Mouse (Mus musculus): ENCODE measurements around the gene Naa35. TPM values are rescaled to one million over a fixed set of nuclear protein-coding genes. Genes with fewer than 3 reads are reported as not detected.

Naa35 gene
- polyA plus RNA-seq, 1 experiment from 2014 or later = 120 TPM

DNA sequence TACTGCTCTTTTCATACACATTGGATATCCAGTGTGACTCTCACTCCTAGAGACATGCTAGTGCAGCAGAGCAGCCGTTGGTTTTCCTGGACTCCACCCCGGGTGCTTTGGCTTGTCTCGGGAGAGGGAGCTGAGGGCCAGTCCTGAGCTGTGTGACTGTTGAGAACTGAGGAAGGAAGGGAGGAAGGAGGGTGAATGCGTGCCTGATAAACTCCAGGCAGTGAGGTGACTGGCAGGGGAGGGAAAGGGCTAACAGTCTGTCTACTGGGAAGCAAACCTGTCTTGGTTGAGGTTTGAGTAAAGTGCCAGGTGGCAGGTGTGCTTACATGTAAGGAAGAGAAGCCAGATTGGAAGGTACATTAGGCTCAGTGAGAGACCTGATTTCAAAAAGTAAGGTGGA, 28.8 kb downstream of the Naa35 start:
- no peaks in the 10 kb centered on the region for H3K27me3 ChIP-seq (ENCODE audit: control insufficient read depth, insufficient read depth, low read length)
- no peaks in the 10 kb centered on the region for H3K9me3 ChIP-seq (ENCODE audit: control insufficient read depth, low read length)
- H3K27ac ChIP-seq (ENCODE audit: low read depth, low read length) = no peak overlapping the region
- no peak overlapping the region for H3K4me2 ChIP-seq (replicated peaks; ENCODE audit: low read depth, low read length)
- peaks cover 17% of the 10 kb centered on the region; the same call in 1 of the 2 replicates for H3K36me3 ChIP-seq (ENCODE audit: control insufficient read depth, insufficient read depth, low read length)
- ATAC-seq (ENCODE audit: low FRiP score) (no peak), DNase-seq (ENCODE audit: low spot score) (no peak)
- H3K4me3 ChIP-seq (ENCODE audit: low read depth, low read length) = no peak overlapping the region
- no peak overlapping the region for H3K9ac ChIP-seq (ENCODE audit: low read depth, low read length)
- 90% methylated on average over 4 of the region's 4 CpGs for WGBS
- no peaks in the 10 kb centered on the region for H3K4me1 ChIP-seq (replicated peaks; ENCODE audit: control insufficient read depth, insufficient read depth, low read length)

DNA sequence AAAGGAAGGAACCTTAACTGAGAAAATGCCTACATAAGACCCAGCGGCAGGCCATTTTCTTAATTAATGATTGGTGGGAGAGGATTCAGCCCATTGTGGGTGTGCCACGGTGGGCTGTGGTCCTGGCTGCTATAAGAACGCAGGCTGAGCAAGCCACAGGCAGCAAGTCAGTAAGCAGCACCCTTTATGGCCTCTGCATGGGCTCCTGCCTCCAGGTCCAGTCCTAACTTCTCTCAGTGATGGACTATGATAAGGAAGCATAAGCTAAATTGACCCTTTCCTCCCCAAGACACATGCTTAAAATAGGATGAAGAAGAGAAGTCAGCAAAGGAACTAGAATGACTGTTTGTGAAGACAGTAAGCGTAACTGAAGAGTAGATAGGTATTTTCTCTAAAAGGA, 30.1 kb downstream of the Naa35 start:
- no peaks in the 10 kb centered on the region for H3K9me3 ChIP-seq (ENCODE audit: control insufficient read depth, low read length)
- 86% methylated on average over 4 of the region's 4 CpGs for WGBS
- DNase-seq (ENCODE audit: low spot score) (no peak), ATAC-seq (ENCODE audit: low FRiP score) (no peak)
- no peaks in the 10 kb centered on the region for H3K27me3 ChIP-seq (ENCODE audit: control insufficient read depth, insufficient read depth, low read length)
- H3K27ac ChIP-seq (ENCODE audit: low read depth, low read length) = no peak overlapping the region
- no peak overlapping the region for H3K4me3 ChIP-seq (ENCODE audit: low read depth, low read length)
- no peak overlapping the region for H3K4me2 ChIP-seq (replicated peaks; ENCODE audit: low read depth, low read length)
- H3K9ac ChIP-seq (ENCODE audit: low read depth, low read length) = no peak overlapping the region
- H3K4me1 ChIP-seq (replicated peaks; ENCODE audit: control insufficient read depth, insufficient read depth, low read length) = no peaks in the 10 kb centered on the region
- H3K36me3 ChIP-seq (ENCODE audit: control insufficient read depth, insufficient read depth, low read length) = peaks cover 16% of the 10 kb centered on the region; the same call in 1 of the 2 replicates

DNA sequence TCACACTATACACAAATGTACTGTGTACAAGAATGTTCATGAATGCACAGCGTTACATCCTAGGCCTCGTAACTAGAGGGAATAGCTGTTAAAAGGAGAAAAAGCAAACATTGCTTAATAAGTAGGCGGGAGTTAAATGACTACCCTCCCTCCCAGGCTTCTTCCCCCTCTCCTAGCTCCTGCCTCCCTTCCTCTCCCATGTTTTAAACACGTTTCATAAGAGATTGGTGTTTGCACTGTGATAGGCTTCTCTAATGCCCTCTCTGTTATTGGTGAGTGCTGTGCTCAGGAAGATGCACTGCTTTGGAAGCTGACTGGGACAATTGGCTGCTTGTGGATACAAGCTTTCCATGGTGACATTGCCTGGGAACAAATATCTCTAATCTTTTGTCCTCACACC, 30.5 kb downstream of the Naa35 start:
- 84% methylated on average over 4 of the region's 4 CpGs for WGBS

DNA sequence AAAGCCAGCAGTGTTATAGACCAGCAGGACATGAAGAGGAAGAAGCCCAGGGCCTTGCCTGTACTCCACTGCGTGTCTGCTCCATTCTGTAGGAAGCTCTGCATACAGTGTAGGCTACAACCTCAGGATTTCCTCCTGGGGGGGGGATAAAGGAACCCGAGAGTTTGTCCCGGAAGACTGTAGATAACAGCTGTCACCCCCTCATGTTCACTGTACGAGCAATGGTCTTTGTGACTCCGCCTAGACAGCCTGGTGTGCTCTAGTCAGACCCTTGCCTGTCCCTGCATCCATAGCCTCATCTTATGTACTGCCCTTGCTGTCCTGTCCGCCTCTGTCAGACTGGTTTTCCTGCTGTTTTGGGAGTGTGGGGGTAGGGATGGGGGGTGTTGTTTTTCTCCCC, 33.4 kb downstream of the Naa35 start:
- 92% methylated on average over 6 of the region's 6 CpGs for WGBS
- H3K9me3 ChIP-seq (ENCODE audit: control insufficient read depth, low read length) = no peaks in the 10 kb centered on the region
- no peak overlapping the region for H3K27ac ChIP-seq (ENCODE audit: low read depth, low read length)
- H3K9ac ChIP-seq (ENCODE audit: low read depth, low read length) = no peak overlapping the region
- no peak for DNase-seq (ENCODE audit: low spot score)
- no peaks in the 10 kb centered on the region for H3K4me1 ChIP-seq (replicated peaks; ENCODE audit: control insufficient read depth, insufficient read depth, low read length)
- H3K27me3 ChIP-seq (ENCODE audit: control insufficient read depth, insufficient read depth, low read length) = no peaks in the 10 kb centered on the region
- H3K36me3 ChIP-seq (ENCODE audit: control insufficient read depth, insufficient read depth, low read length) = peaks cover 14% of the 10 kb centered on the region; the same call in 1 of the 2 replicates
- H3K4me2 ChIP-seq (replicated peaks; ENCODE audit: low read depth, low read length) = no peak overlapping the region
- no peak overlapping the region for H3K4me3 ChIP-seq (ENCODE audit: low read depth, low read length)
- no peak for ATAC-seq (ENCODE audit: low FRiP score)

More for the DNA sequence above, 30.5 kb downstream of the Naa35 start:
- Histone ChIP-seq H3K36me3 (ENCODE audit: control insufficient read depth, insufficient read depth, low read length) (peaks cover 16% of the 10 kb centered on the region; the same call in 1 of the 2 replicates), H3K27me3 (ENCODE audit: control insufficient read depth, insufficient read depth, low read length) (no peaks in the 10 kb centered on the region), H3K27ac (ENCODE audit: low read depth, low read length) (no peak overlapping the region), H3K4me1 (replicated peaks; ENCODE audit: control insufficient read depth, insufficient read depth, low read length) (no peaks in the 10 kb centered on the region), H3K9ac (ENCODE audit: low read depth, low read length) (no peak overlapping the region), H3K9me3 (ENCODE audit: control insufficient read depth, low read length) (no peaks in the 10 kb centered on the region), H3K4me3 (ENCODE audit: low read depth, low read length) (no peak overlapping the region), H3K4me2 (replicated peaks; ENCODE audit: low read depth, low read length) (no peak overlapping the region)
- ATAC-seq (ENCODE audit: low FRiP score) (no peak), DNase-seq (ENCODE audit: low spot score) (no peak)

DNA sequence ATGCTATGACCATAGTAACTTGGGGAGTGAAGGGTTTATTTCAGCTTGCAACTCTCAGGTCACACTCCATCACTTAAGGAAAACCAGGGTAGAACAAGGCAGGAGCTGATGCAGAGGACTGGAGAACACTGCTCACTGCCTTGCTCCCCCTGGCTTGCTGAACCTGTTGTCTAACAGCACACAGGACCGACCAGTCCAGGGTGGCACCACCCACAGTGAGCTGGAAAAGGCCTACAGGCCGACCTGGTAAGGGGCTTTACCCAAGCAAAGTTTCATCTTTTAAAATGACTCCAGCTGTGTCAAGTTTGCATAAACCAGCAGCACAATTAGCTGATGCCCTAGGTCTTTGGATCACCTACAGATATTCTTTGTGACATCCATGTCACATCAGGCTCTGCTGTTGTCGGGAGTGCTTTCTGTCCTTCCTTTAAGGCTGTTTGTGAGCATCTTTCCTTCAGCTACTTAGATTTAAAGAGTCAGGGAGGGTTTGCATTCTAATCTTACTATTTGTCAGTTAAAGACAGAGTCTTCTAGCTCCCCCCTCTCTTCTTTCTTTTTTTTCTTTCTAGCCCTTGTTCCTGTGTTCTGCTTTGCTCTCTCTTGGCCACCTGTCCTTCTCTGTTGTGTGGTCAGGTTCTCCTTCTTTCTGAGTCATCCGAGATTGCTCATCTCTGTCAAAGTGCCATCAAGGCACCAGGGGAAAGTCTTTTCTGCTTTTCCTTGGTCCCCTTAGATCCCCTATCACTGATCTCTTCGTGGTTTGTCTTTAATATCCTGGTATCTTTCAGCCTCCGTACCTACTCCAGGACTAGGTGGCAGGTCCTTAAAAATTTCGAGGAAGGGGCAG, 36.8 kb downstream of the Naa35 start:
- no peaks in the 10 kb centered on the region for H3K4me1 ChIP-seq (replicated peaks; ENCODE audit: control insufficient read depth, insufficient read depth, low read length)
- no peak for DNase-seq (ENCODE audit: low spot score)
- H3K27me3 ChIP-seq (ENCODE audit: control insufficient read depth, insufficient read depth, low read length) = no peaks in the 10 kb centered on the region
- no peak overlapping the region for H3K4me2 ChIP-seq (replicated peaks; ENCODE audit: low read depth, low read length)
- H3K9ac ChIP-seq (ENCODE audit: low read depth, low read length) = no peak overlapping the region
- no peak overlapping the region for H3K4me3 ChIP-seq (ENCODE audit: low read depth, low read length)
- ATAC-seq (ENCODE audit: low FRiP score) = no peak
- 88% methylated on average over 7 of the region's 7 CpGs for WGBS
- H3K36me3 ChIP-seq (ENCODE audit: control insufficient read depth, insufficient read depth, low read length) = 0 out of 2 replicates have a peak, but pooled peaks cover 9% of the 10 kb centered on the region
- H3K9me3 ChIP-seq (ENCODE audit: control insufficient read depth, low read length) = no peaks in the 10 kb centered on the region
- H3K27ac ChIP-seq (ENCODE audit: low read depth, low read length) = no peak overlapping the region

DNA sequence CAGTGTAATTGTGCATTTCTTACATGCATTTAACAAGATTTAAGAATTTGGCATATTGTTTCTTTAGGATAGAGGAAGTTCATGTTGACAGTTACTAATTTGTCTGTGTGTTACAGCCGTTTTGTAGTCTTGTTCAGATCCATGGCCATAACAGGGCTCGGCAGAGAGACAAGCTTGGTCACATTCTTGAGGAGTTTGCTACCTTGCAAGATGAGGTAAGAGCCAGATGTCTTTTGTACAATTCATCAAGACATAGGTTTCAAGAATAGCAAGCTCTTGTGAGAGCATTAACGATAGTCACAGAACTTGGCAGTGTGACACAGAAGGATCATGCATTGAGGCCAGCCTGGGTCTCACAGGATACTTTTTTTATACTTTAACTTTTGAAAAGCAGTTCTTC, 39.3 kb downstream of the Naa35 start:
- Histone ChIP-seq H3K4me3 (ENCODE audit: low read depth, low read length) (no peak overlapping the region), H3K9ac (ENCODE audit: low read depth, low read length) (no peak overlapping the region), H3K4me2 (replicated peaks; ENCODE audit: low read depth, low read length) (no peak overlapping the region), H3K27me3 (ENCODE audit: control insufficient read depth, insufficient read depth, low read length) (no peaks in the 10 kb centered on the region), H3K27ac (ENCODE audit: low read depth, low read length) (no peak overlapping the region), H3K4me1 (replicated peaks; ENCODE audit: control insufficient read depth, insufficient read depth, low read length) (no peaks in the 10 kb centered on the region), H3K9me3 (ENCODE audit: control insufficient read depth, low read length) (no peaks in the 10 kb centered on the region), H3K36me3 (ENCODE audit: control insufficient read depth, insufficient read depth, low read length) (peaks cover 7% of the 10 kb centered on the region; the same call in 1 of the 2 replicates)
- DNase-seq (ENCODE audit: low spot score) (no peak), ATAC-seq (ENCODE audit: low FRiP score) (no peak)
- 87% methylated on average over 3 of the region's 3 CpGs for WGBS

DNA sequence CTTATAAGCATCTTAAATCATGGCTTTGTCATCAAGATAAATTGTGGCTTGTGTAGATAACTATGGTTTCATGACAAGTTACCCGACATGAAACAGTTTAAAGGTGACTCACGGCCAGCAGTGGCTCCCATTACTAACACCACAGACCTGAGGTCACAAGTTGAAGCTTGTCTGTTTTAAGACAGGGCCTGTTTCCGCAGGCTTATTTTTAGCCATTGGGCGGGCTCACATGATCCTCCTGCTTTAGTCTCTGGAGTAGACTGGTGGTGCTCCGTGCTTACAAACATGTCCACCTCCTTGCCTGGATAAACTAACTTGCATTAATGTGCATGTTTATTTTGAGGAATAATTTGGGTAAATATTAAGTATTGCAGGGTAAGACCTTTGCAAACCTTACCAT, 39.8 kb downstream of the Naa35 start:
- Histone ChIP-seq H3K4me3 (ENCODE audit: low read depth, low read length) (no peak overlapping the region), H3K9ac (ENCODE audit: low read depth, low read length) (no peak overlapping the region), H3K36me3 (ENCODE audit: control insufficient read depth, insufficient read depth, low read length) (peaks cover 7% of the 10 kb centered on the region; the same call in 1 of the 2 replicates), H3K27me3 (ENCODE audit: control insufficient read depth, insufficient read depth, low read length) (no peaks in the 10 kb centered on the region), H3K27ac (ENCODE audit: low read depth, low read length) (no peak overlapping the region), H3K9me3 (ENCODE audit: control insufficient read depth, low read length) (no peaks in the 10 kb centered on the region), H3K4me2 (replicated peaks; ENCODE audit: low read depth, low read length) (no peak overlapping the region), H3K4me1 (replicated peaks; ENCODE audit: control insufficient read depth, insufficient read depth, low read length) (no peaks in the 10 kb centered on the region)
- DNase-seq (ENCODE audit: low spot score) (no peak), ATAC-seq (ENCODE audit: low FRiP score) (no peak)
- WGBS = 89% methylated on average over 5 of the region's 5 CpGs

DNA sequence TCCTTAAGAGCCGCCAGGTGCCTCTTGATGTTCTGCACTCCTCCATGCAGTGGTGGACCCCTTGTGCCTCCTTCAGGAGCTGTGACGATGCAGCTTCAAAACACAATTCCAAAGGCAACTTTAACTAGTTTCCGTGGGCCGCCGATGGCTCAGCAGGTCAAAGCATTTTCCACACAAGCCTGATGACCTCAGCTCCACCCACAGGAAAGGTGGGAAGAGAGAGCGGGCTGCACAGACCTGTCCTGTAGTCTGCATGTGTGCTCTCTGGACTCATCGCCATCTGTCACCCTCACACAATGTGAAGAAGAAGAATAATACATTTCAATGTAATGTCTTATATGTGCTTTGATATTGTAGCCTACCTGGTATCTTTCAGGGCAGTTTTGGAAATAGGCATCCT, 41.7 kb downstream of the Naa35 start:
- H3K9me3 ChIP-seq (ENCODE audit: control insufficient read depth, low read length) = no peaks in the 10 kb centered on the region
- no peaks in the 10 kb centered on the region for H3K4me1 ChIP-seq (replicated peaks; ENCODE audit: control insufficient read depth, insufficient read depth, low read length)
- no peak overlapping the region for H3K4me2 ChIP-seq (replicated peaks; ENCODE audit: low read depth, low read length)
- 92% methylated on average over 7 of the region's 7 CpGs for WGBS
- H3K36me3 ChIP-seq (ENCODE audit: control insufficient read depth, insufficient read depth, low read length) = peaks cover 7% of the 10 kb centered on the region; the same call in 1 of the 2 replicates
- no peak for DNase-seq (ENCODE audit: low spot score)
- H3K9ac ChIP-seq (ENCODE audit: low read depth, low read length) = no peak overlapping the region
- ATAC-seq (ENCODE audit: low FRiP score) = no peak
- H3K4me3 ChIP-seq (ENCODE audit: low read depth, low read length) = no peak overlapping the region
- H3K27ac ChIP-seq (ENCODE audit: low read depth, low read length) = no peak overlapping the region
- H3K27me3 ChIP-seq (ENCODE audit: control insufficient read depth, insufficient read depth, low read length) = no peaks in the 10 kb centered on the region

DNA sequence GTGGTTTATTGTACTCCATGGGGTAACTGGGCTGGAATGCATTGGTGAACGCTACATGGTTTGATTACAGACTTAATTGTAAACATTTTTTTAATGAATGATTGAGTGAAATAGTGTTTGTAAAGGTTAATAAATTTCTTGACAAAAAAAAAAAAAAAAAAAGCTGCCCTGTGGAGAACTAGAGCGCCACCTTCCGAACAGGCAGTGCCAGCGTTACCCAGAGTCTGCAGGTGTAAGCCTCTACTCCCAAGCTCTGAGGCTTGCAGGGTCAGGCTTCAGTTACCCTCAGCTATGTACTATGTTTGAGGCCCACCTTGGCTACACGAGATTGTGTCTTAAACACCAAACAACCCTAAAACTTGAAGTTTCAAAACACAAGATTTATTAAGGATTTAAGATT, 49.6 kb downstream of the Naa35 start:
- Histone ChIP-seq H3K9me3 (ENCODE audit: control insufficient read depth, low read length) (no peaks in the 10 kb centered on the region), H3K4me1 (replicated peaks; ENCODE audit: control insufficient read depth, insufficient read depth, low read length) (no peaks in the 10 kb centered on the region), H3K4me3 (ENCODE audit: low read depth, low read length) (no peak overlapping the region), H3K4me2 (replicated peaks; ENCODE audit: low read depth, low read length) (no peak overlapping the region), H3K27me3 (ENCODE audit: control insufficient read depth, insufficient read depth, low read length) (no peaks in the 10 kb centered on the region), H3K36me3 (ENCODE audit: control insufficient read depth, insufficient read depth, low read length) (peaks cover 17% of the 10 kb centered on the region), H3K9ac (ENCODE audit: low read depth, low read length) (no peak overlapping the region), H3K27ac (ENCODE audit: low read depth, low read length) (no peak overlapping the region)
- no peak for DNase-seq (ENCODE audit: low spot score)
- 78% methylated on average over 5 of the region's 5 CpGs for WGBS
- ATAC-seq (ENCODE audit: low FRiP score) = no peak

All from hindbrain, embryonic 11.5 days (tissue).